Mouse (Mus musculus): ENCODE measurements around the gene Peli1.

DNA sequence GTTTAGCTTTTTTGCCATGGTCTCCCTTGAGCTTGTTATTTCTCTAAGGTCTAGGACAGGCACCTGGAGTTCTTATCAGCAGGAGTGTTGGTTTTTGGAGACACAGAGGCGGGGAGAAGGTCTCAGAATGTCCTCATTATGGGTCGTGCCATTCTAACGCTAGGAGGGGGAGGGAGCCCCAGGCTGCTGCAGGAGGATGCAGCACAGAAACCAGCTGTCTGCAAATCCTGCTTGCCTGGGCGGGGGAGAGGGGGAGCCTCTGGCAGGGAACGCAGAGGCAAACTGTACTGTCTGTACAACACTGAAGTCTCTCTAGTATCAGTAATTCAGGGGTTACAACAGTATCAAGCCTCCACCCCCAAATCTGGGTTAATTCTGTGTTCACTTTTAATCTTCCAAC, 72.6 kb downstream of the Peli1 start:
- no peak for TF ChIP-seq CTCF (IDR thresholded peaks at IDR 0.05; ENCODE audit: control insufficient read depth, insufficient read depth, insufficient replicate concordance, low read depth, low read length)
- no peak for TF ChIP-seq POLR2A (IDR thresholded peaks at IDR 0.05; ENCODE audit: control insufficient read depth, low read depth, low read length)

Measured in testis, adult 2 months (tissue).